Mouse (Mus musculus) small intestine, adult 2 months (tissue): ENCODE results near the gene Chst7.

Experiments used
- CTCF ChIP-seq: fragments of 200-500 bp; IDR thresholded peaks from 2 replicates; pipeline ENCODE4 v1.5.1; 2012; ENCODE audit warnings: low read depth, mild to moderate bottlenecking, control low read depth, inconsistent platforms, low read length, moderate library complexity, mixed read lengths; ENCODE audit not compliant: insufficient replicate concordance, insufficient read length; ENCODE audit errors: extremely low read depth
- POLR2A ChIP-seq: fragments of 200-500 bp; IDR thresholded peaks from 2 replicates; pipeline ENCODE4 v1.6.1; 2012; ENCODE audit warnings: low read depth, mild to moderate bottlenecking, control low read depth, inconsistent platforms, low read length, moderate library complexity

DNA sequence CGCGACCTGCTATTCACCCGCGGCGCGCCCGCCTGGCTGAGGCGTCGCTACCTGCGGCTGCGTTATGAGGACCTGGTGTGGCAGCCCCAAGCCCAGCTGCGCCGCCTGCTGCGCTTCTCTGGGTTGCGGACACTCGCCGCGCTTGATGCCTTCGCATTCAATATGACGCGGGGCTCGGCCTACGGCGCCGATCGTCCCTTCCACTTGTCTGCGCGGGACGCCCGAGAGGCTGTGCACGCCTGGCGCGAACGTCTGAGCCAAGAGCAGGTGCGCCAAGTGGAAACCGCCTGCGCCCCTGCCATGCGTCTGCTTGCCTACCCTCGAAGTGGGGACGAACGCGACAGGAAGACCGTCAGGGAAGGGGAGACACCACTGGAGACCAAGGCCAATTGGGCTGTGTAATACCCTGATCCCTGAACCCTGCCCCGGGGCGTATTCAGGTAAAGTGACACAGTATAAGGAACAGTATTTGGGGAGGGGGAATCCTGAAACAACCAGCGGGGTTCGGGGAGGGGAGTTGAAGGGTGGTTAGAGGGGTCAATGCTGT, 1.5 kb downstream of the Chst7 start:
- no peak for TF ChIP-seq CTCF
- TF ChIP-seq POLR2A = no peak
